Mouse (Mus musculus): ENCODE data around the gene Ugt1a9.

GRCm38 (mm10) chr1:88214462-88214952 lies 143.9 kb downstream of the Ugt1a9 start:
- TF ChIP-seq CTCF (IDR thresholded peaks at IDR 0.05; ENCODE audit: extremely low read depth, insufficient read depth, insufficient read length, insufficient replicate concordance) (no peak), POLR2A (IDR thresholded peaks at IDR 0.05; ENCODE audit: low read depth, low read length) (no peak)
